Mouse (Mus musculus): ENCODE data around the gene Gm6096.

- TF ChIP-seq CTCF (IDR thresholded peaks at IDR 0.05; ENCODE audit: extremely low read depth, insufficient read length, insufficient replicate concordance, low read depth, low read length), result no peak
- no peak for TF ChIP-seq POLR2A (IDR thresholded peaks at IDR 0.05; ENCODE audit: low read depth, low read length)
These were observed 4.3 kb downstream of the Gm6096 start for GRCm38 (mm10) chr7:34255137-34255536.
